Mouse (Mus musculus): ENCODE measurements around the gene Cry1. TPM values are rescaled to one million over a fixed set of nuclear protein-coding genes. Genes with fewer than 3 reads are reported as not detected.

The Cry1 gene
- polyA plus RNA-seq (2015; fragmentation: Illumina TruSeq; extraction: RNeasy Lipid Tissue Mini Kit (QIAGEN cat#74804); ENCODE audit: insufficient read depth, low read depth, low replicate concordance): 2.4 TPM

DNA sequence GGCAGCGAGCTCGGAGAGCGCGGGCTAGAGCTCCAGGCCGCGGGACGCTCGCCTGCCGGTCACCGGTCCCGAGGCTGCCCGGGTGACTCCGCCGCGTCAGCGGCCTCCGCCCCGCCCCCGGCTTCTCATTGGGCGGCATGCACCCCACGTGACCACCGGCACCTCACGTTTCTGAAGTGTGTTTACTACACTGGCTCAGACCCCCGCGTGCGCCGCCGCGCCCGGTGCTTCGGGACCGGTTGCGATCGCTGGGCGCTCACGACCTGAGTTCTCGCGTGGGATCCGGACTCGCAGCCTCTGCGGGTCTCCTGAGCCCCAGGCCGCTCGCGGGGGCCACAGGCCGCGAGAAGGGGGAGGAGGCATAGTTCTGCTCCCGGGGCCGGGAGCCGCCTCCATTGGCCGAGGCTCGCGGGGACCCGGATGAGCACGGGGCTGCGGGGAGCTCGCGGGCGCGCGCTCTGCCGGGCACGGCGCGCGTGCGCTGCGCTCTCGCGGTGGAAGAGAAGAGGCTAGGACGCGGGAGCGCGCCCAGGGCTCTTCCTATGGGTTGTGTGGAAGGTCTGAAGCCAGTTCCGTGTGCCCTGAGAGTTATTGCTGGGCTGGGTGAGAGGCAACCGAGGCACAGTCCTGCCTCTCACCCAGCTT is at the start of gene Cry1:
Gene Cry1 (minus strand): TSS at position 101 of the 645 bp plus-strand sequence.

DNA sequence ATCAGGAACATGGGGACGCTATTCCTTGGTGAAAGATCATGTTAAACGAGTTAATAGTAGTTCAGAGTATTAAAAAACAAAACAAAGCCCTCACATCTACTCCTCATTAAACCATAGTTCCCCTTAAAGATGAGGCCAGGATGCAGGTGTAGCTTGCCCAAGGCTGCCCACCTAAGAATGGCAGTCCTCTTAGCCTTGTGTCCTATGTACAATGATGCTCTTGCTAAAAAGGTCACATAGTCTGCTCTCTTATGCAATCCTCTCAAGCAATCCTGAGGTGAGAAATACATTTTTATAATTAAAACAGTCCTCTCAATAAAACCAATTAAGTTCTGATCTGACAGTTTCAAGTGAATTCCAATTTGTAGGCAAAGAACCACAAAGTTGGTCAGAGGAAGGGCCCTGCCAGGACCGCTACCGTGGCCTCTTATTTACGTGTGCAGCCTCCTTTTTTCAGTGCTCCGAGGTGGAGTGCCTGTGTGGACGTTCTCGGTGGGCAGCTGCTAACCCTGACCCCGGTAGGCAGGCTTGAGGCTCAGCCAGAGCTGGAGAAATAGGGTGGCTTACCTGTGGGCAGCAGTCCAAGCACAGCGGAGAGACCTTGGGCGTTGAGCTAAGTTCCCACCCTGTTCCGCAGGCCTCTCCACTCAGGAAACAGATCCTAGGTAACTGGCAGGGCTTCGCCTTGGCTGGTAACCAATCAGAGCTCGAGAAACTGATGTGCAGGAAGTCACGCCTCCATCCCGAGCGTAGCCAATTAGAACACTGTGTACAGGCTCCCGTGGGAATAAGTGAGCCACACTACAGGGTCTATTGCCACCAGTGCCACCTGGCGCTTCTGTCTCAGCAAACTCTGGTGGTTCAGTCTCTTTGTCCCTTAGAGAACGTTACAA is 57.2 kb downstream of the Cry1 start, which contains the start of gene Mterf2:
Gene Mterf2 (minus strand): TSS at position 633 of the 893 bp plus-strand sequence.

DNA sequence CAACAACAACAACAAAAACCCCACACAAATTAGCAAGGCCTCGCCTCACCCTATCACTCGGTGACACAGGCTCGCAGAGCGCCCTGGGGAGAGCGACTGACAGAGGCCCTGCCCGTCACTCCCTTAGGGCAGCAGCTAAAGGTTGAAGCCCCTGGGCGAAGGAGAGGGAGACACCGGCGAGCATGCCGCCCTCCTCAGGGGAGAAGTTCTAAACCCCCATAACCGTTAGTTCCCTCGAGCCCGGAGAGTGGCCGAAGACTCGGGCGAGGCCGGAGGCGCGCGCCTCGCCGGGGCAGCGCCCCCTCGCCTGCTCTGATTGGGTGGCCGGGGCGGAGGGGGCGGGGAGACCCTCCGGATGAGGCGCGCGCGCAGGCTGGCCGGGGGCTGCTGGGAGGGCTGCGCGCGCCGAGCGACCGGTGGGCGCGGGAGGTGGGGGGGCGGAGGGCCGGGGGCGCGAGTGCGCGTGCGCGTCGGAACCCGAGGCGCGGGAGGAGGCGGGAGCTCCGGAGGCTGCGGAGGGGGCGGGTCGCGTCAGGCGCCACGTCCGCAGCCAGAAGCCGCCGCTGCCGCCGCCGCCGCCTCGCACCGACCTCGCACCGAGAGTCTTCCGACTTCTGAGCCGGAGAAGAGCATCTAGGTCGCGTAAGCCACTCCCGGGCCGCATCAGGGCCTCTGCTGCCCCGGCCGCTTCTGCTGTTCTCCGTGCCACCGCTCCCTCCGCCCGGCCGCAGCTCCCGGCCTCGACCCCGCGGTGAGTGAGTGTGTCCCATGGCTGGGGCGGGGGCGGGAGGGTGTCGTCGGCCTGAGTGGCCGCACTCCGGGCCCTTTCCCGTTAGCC is 82.4 kb downstream of the Cry1 start, which contains the start of the genes Fhl4 and Tmem263:
Gene Fhl4 (minus strand): TSS at position 249 of the 838 bp plus-strand sequence.
Gene Tmem263 (plus strand): TSS at position 381 of the 838 bp plus-strand sequence.

Other genes with a start within 250 kb of the Cry1 start
- not detected for gene Fhl4, start 82.6 kb downstream of the Cry1 start, polyA plus RNA-seq (2015; fragmentation: Illumina TruSeq; extraction: RNeasy Lipid Tissue Mini Kit (QIAGEN cat#74804); ENCODE audit: insufficient read depth, low read depth, low replicate concordance)
- gene Tmem263, start 82.4 kb downstream of the Cry1 start, polyA plus RNA-seq (2015; fragmentation: Illumina TruSeq; extraction: RNeasy Lipid Tissue Mini Kit (QIAGEN cat#74804); ENCODE audit: insufficient read depth, low read depth, low replicate concordance): 7.6 TPM
- 1.2 TPM for gene Mterf2, start 57.0 kb downstream of the Cry1 start, polyA plus RNA-seq (2015; fragmentation: Illumina TruSeq; extraction: RNeasy Lipid Tissue Mini Kit (QIAGEN cat#74804); ENCODE audit: insufficient read depth, low read depth, low replicate concordance)
- 0.72 TPM for gene Btbd11, start 201.8 kb upstream of the Cry1 start, polyA plus RNA-seq (2015; fragmentation: Illumina TruSeq; extraction: RNeasy Lipid Tissue Mini Kit (QIAGEN cat#74804); ENCODE audit: insufficient read depth, low read depth, low replicate concordance)

All from pancreas, adult 10 weeks (tissue).